Mouse (Mus musculus): Measurements from ENCODE around the gene Agtr1a.

- TF ChIP-seq POLR2A (IDR thresholded peaks at IDR 0.05; ENCODE audit: extremely low read depth, insufficient read depth, low read length) (no peak), CTCF (IDR thresholded peaks at IDR 0.05; ENCODE audit: low read depth, low read length) (no peak)
These were observed 28.5 kb downstream of the Agtr1a start for GRCm38 (mm10) chr13:30364780-30365179.
